Mouse (Mus musculus) liver, embryonic 12.5 days (tissue): ENCODE results near the gene Camta1. TPM values are rescaled to one million over a fixed set of nuclear protein-coding genes. Genes with fewer than 3 reads are reported as not detected.

ENCODE experiments used
- ATAC-seq: fragments of 200-750 bp; cut with Nextera tagmentation; 2 replicates; pipeline ENCODE4 v1.8.0; 2017; ENCODE audit warnings: moderate number of reproducible peaks, mild to moderate bottlenecking, moderate library complexity
- H3K27ac ChIP-seq: fragments of 300-500 bp; sonication (generic); 2 replicates; pipeline ENCODE4 v1.5.1; 2016; ENCODE audit warnings: mild to moderate bottlenecking
- H3K27me3 ChIP-seq: fragments of 300-500 bp; sonication (generic); replicated peaks from 2 replicates; pipeline ENCODE4 v1.6.1; 2016; ENCODE audit warnings: mild to moderate bottlenecking, moderate library complexity
- H3K36me3 ChIP-seq: fragments of 300-500 bp; sonication (generic); 2 replicates; pipeline ENCODE4 v1.6.1; 2016; ENCODE audit warnings: mild to moderate bottlenecking, moderate library complexity
- H3K4me1 ChIP-seq: fragments of 300-500 bp; sonication (generic); 2 replicates; pipeline ENCODE4 v1.6.1; 2016
- H3K4me2 ChIP-seq: fragments of 300-500 bp; sonication (generic); 2 replicates; pipeline ENCODE4 v1.6.1; 2016; ENCODE audit warnings: mild to moderate bottlenecking, moderate library complexity
- H3K4me3 ChIP-seq: fragments of 300-500 bp; sonication (generic); 2 replicates; pipeline ENCODE4 v1.5.1; 2016; ENCODE audit warnings: mild to moderate bottlenecking, moderate library complexity
- H3K9ac ChIP-seq: fragments of 300-500 bp; sonication (generic); 2 replicates; pipeline ENCODE4 v1.6.1; 2016; ENCODE audit warnings: mild to moderate bottlenecking, moderate library complexity
- H3K9me3 ChIP-seq: fragments of 300-500 bp; sonication (generic); replicated peaks from 2 replicates; pipeline ENCODE4 v1.6.1; 2016; ENCODE audit warnings: mild to moderate bottlenecking, moderate library complexity
- WGBS: fragments of 180-500 bp; shearing (Covaris S2); methylation state at CpG from one replicate; pipeline ENCODE4 v1.1.7; 2016; ENCODE audit not compliant: insufficient replicate concordance; 5-methylcytosine and 5-hydroxymethylcytosine counted together
- polyA plus RNA-seq: library from polyadenylated mRNA; unstranded; fragments of >200 nt; fragmentation: Nextera tagmentation; extraction: Ambion mirVana; gene quantifications from 2 replicates; pipeline ENCODE4 v1.2.1, GENCODE M21; 2016

Gene Camta1
- polyA plus RNA-seq, 1 experiment from 2014 or later, result 49.6 TPM

- 57% methylated on average over 4 of the region's 4 CpGs for WGBS
- no peak overlapping the region for H3K4me2 ChIP-seq
- H3K27me3 ChIP-seq, result no peaks in the 10 kb centered on the region
- H3K9ac ChIP-seq, result no peak overlapping the region
- no peaks in the 10 kb centered on the region for H3K36me3 ChIP-seq
- no peak for ATAC-seq
- no peak overlapping the region for H3K27ac ChIP-seq
- no peaks in the 10 kb centered on the region for H3K9me3 ChIP-seq
- no peak overlapping the region for H3K4me3 ChIP-seq
- H3K4me1 ChIP-seq, result peaks cover 5% of the 10 kb centered on the region; the same call in 1 of the 2 replicates
Measured at GRCm38 (mm10) chr4:151215866-151216265, 645.8 kb downstream of the Camta1 start.

DNA sequence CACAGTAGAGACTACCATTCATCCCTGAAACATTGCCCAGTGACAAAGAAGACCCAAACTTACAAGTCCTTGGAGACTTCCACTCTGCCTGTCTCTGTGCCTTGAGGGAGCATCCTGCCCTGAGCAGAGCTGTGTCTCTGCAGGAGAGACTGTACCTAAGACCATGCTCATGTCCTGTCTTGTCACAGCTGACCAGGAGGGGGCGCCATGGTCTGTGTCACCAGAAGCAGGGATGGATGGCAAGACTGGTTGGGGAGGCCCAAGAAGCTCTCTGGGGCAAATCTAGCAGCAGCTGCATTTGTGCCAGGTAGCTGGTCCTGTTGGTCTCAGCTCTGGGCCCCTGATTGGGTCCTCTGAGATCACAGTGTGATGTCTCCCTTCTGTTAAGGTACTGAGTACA, 646.5 kb downstream of the Camta1 start:
- 5% methylated on average over 1 of the region's 1 CpGs for WGBS

DNA sequence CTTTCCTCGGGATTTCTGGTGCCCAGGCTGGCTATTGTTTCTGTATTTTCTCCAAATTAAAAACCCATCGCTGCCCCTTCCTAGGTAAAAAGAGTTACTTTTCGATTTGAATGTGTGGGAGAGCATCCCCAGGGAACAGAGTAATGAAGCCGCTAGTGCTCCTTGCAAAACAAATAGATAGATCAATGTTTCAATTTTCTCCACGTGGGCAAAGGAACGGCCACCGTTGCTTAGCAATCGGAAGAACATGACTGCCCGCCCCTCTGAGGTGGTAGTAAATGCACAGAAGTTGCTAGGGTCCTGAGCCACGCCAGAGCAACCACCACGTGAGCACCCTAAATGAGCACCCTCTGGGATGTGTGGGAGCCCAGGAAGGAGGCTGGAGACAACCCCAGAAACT, 648.2 kb downstream of the Camta1 start:
- Histone ChIP-seq H3K4me3 (no peak overlapping the region), H3K9ac (no peak overlapping the region), H3K9me3 (no peaks in the 10 kb centered on the region), H3K36me3 (no peaks in the 10 kb centered on the region), H3K4me1 (peaks cover 1% of the 10 kb centered on the region; the same call in 1 of the 2 replicates), H3K4me2 (no peak overlapping the region), H3K27ac (no peak overlapping the region), H3K27me3 (no peaks in the 10 kb centered on the region)
- 61% methylated on average over 11 of the region's 11 CpGs for WGBS
- no peak for ATAC-seq

More for the DNA sequence above, 646.5 kb downstream of the Camta1 start:
- Histone ChIP-seq H3K4me2 (no peak overlapping the region), H3K27me3 (no peaks in the 10 kb centered on the region), H3K27ac (no peak overlapping the region), H3K36me3 (no peaks in the 10 kb centered on the region), H3K4me3 (no peak overlapping the region), H3K4me1 (peaks cover 5% of the 10 kb centered on the region; the same call in 1 of the 2 replicates), H3K9ac (no peak overlapping the region), H3K9me3 (no peaks in the 10 kb centered on the region)
- no peak for ATAC-seq

GRCm38 (mm10) chr4:151211992-151212391, 649.7 kb downstream of the Camta1 start:
- Histone ChIP-seq H3K27me3 (no peaks in the 10 kb centered on the region), H3K36me3 (no peaks in the 10 kb centered on the region), H3K4me1 (no peaks in the 10 kb centered on the region), H3K4me2 (no peak overlapping the region), H3K4me3 (no peak overlapping the region), H3K27ac (no peak overlapping the region), H3K9me3 (no peaks in the 10 kb centered on the region), H3K9ac (no peak overlapping the region)
- WGBS, result 76% methylated on average over 6 of the region's 6 CpGs
- ATAC-seq, result no peak

DNA sequence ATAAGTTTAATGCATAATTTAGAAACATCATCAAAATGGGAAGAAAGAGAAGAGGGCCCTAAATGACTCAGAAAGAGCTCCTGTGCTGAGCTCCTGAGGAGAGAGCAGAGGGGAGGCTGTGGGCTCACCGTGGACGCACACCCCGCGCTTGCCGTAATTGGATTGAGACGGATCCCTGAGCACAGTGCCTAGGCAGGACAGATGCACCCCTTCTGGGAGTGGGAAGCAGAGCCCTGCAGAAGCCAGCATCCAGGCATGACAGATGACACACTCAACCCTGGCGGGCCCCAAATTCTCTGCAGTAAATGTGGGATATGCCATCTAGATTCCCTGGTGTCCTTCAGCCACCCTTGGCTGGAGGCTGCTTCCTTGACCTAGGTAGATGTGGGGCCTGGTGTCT, 654.1 kb downstream of the Camta1 start:
- 82% methylated on average over 7 of the region's 7 CpGs for WGBS
- Histone ChIP-seq H3K4me3 (no peak overlapping the region), H3K9me3 (no peaks in the 10 kb centered on the region), H3K27me3 (no peaks in the 10 kb centered on the region), H3K4me2 (no peak overlapping the region), H3K27ac (no peak overlapping the region), H3K9ac (no peak overlapping the region), H3K4me1 (no peaks in the 10 kb centered on the region), H3K36me3 (no peaks in the 10 kb centered on the region)
- ATAC-seq, result no peak

DNA sequence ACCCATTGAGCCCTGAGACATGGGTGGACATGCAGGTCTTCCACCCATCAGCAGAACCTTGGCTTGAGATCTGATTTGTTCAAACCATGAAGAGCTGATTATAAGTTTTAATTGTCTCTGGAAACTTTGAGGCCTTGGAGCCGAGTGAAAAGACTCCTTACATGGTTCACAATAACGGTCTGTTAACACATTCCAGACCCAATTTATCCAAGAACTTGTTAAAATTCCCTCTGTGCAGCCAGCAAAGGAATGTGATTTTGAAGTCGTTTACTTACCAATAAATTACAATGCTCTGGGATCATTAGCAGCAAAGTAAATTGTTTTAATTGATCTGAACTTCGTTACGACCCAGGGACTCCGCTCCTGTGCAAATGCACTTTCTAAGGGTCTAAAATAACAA, 658.8 kb downstream of the Camta1 start:
- Histone ChIP-seq H3K9me3 (no peaks in the 10 kb centered on the region), H3K4me1 (no peaks in the 10 kb centered on the region), H3K36me3 (no peaks in the 10 kb centered on the region), H3K9ac (no peak overlapping the region), H3K27ac (no peak overlapping the region), H3K27me3 (no peaks in the 10 kb centered on the region), H3K4me2 (no peak overlapping the region), H3K4me3 (no peak overlapping the region)
- ATAC-seq, result no peak
- 65% methylated on average over 6 of the region's 6 CpGs for WGBS

DNA sequence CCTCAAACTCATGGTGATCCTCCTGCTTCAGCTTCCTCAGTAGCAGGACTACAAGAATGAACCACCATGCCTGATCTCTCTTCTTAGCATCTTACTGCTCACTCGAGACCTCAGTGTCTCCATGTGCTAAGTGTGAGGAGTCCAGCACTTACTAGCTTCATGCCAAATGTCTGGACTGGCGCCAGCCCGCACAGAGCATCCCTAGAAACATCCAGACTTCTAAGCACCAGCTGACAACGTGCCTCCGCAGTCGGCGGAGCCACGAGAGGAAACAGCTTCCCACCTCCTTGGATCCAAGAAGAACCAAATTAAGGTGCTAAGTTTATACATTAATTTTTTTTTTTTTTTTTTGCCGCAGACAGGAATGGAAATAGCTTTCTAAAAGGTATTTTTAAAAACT, 661.4 kb downstream of the Camta1 start:
- Histone ChIP-seq H3K27ac (no peak overlapping the region), H3K36me3 (no peaks in the 10 kb centered on the region), H3K4me2 (no peak overlapping the region), H3K9me3 (no peaks in the 10 kb centered on the region), H3K4me3 (no peak overlapping the region), H3K4me1 (no peaks in the 10 kb centered on the region), H3K9ac (no peak overlapping the region), H3K27me3 (no peaks in the 10 kb centered on the region)
- WGBS, result 76% methylated on average over 9 of the region's 9 CpGs
- no peak for ATAC-seq

- Histone ChIP-seq H3K27me3 (no peaks in the 10 kb centered on the region), H3K4me2 (no peak overlapping the region), H3K4me3 (no peak overlapping the region), H3K36me3 (no peaks in the 10 kb centered on the region), H3K9ac (no peak overlapping the region), H3K27ac (no peak overlapping the region), H3K9me3 (no peaks in the 10 kb centered on the region), H3K4me1 (no peaks in the 10 kb centered on the region)
- ATAC-seq, result no peak
- 35% methylated on average over 10 of the region's 10 CpGs for WGBS
Measured at GRCm38 (mm10) chr4:151195126-151195525, 666.5 kb downstream of the Camta1 start.

DNA sequence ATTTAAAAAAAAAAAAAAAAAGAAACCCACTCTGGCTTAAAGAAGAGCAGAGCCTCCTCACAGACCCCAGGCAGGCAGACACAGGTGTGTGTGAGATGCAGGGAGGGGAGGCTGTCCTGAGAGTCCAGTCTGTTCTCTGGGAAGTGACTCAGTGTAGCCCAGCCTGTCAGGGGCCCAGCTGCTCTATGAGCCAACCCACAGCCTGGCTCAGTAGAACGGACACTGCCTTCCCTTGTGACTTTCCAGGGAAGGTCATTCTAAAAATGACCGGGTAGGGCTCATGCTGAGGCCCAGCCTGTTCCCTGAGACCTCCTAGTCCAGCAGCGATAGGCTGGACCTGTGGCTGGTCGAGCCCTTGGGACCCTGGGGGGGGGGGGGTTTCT, 667.0 kb downstream of the Camta1 start:
- Histone ChIP-seq H3K4me2 (no peak overlapping the region), H3K9ac (no peak overlapping the region), H3K27me3 (no peaks in the 10 kb centered on the region), H3K9me3 (no peaks in the 10 kb centered on the region), H3K27ac (no peak overlapping the region), H3K4me1 (no peaks in the 10 kb centered on the region), H3K4me3 (no peak overlapping the region), H3K36me3 (no peaks in the 10 kb centered on the region)
- 46% methylated on average over 4 of the region's 4 CpGs for WGBS
- no peak for ATAC-seq

GRCm38 (mm10) chr4:151194030-151194714, 667.5 kb downstream of the Camta1 start:
- ATAC-seq, result no peak
- no peak overlapping the region for H3K27ac ChIP-seq

DNA sequence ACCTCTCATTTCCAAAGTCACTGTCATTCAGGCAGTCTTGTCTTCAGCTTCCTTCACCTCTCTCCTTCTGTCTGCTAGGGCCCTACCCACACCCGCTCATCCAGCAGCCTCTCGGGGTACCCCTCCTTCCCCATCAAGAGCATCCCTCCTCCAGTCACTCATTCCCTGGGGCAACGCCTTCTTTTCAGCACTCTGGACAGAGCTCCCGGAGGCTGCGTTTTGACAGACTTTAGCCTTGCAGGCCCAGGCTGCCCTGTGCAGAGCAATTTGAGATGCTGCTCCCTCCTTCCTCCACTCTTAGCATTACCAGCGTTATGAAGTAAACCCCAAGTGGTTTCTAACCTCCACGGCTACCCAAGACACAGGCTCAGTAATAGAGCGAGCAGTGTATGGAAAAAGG, 675.2 kb downstream of the Camta1 start:
- 0 out of 2 replicates have a peak, but pooled peaks cover 3% of the 10 kb centered on the region for H3K27me3 ChIP-seq
- H3K9ac ChIP-seq, result no peak overlapping the region
- H3K27ac ChIP-seq, result no peak overlapping the region
- no peaks in the 10 kb centered on the region for H3K36me3 ChIP-seq
- H3K9me3 ChIP-seq, result no peaks in the 10 kb centered on the region
- no peaks in the 10 kb centered on the region for H3K4me1 ChIP-seq
- no peak overlapping the region for H3K4me3 ChIP-seq
- 15% methylated on average over 8 of the region's 8 CpGs for WGBS
- ATAC-seq, result no peak
- no peak overlapping the region for H3K4me2 ChIP-seq

More at GRCm38 (mm10) chr4:151194030-151194714, 667.5 kb downstream of the Camta1 start:
- Histone ChIP-seq H3K27me3 (no peaks in the 10 kb centered on the region), H3K9me3 (no peaks in the 10 kb centered on the region), H3K4me1 (no peaks in the 10 kb centered on the region), H3K4me2 (no peak overlapping the region), H3K36me3 (no peaks in the 10 kb centered on the region), H3K9ac (no peak overlapping the region), H3K4me3 (no peak overlapping the region)
- WGBS, result 56% methylated on average over 11 of the region's 11 CpGs

GRCm38 (mm10) chr4:151185750-151186149, 675.9 kb downstream of the Camta1 start:
- Histone ChIP-seq H3K4me2 (no peak overlapping the region), H3K36me3 (no peaks in the 10 kb centered on the region), H3K9ac (no peak overlapping the region), H3K9me3 (no peaks in the 10 kb centered on the region), H3K4me1 (no peaks in the 10 kb centered on the region), H3K27me3 (0 out of 2 replicates have a peak, but pooled peaks cover 3% of the 10 kb centered on the region), H3K4me3 (no peak overlapping the region), H3K27ac (no peak overlapping the region)
- ATAC-seq, result no peak
- WGBS, result 23% methylated on average over 1 of the region's 1 CpGs
